Mouse (Mus musculus) stomach, embryonic 16.5 days (tissue): ENCODE measurements at regions not wholly inside any gene's neighbourhood (a gene's known extent, or its start where the extent isn't known, plus 50 kb on each side); places are given as distances from the start of the nearest gene placed in this dataset.

Experiments
- ATAC-seq: fragments of 200-750 bp; cut with Nextera tagmentation; 2 replicates; pipeline ENCODE4 v1.8.0; 2017; ENCODE audit warnings: moderate number of reproducible peaks, moderate TSS enrichment; ENCODE audit not compliant: insufficient read depth, low FRiP score
- H3K27ac ChIP-seq: fragments of 300-500 bp; sonication (generic); 2 replicates; pipeline ENCODE4 v1.5.1; 2014; ENCODE audit warnings: low read length
- H3K27me3 ChIP-seq: fragments of 300-500 bp; sonication (generic); 2 replicates; pipeline ENCODE4 v1.6.1; 2014; ENCODE audit warnings: low read length, control low read depth, mixed read lengths; ENCODE audit not compliant: control insufficient read depth, insufficient read depth
- H3K36me3 ChIP-seq: fragments of 300-500 bp; sonication (generic); 2 replicates; pipeline ENCODE4 v1.6.1; 2014; ENCODE audit warnings: low read length; ENCODE audit not compliant: control insufficient read depth, insufficient read depth
- H3K4me1 ChIP-seq: fragments of 300-500 bp; sonication (generic); 2 replicates; pipeline ENCODE4 v1.6.1; 2014; ENCODE audit warnings: low read length, control low read depth, mixed read lengths; ENCODE audit not compliant: control insufficient read depth, insufficient read depth
- H3K4me2 ChIP-seq: fragments of 300-500 bp; sonication (generic); 2 replicates; pipeline ENCODE4 v1.6.1; 2014; ENCODE audit warnings: low read depth, low read length, mixed read lengths
- H3K4me3 ChIP-seq: fragments of 300-500 bp; sonication (generic); replicated peaks from 2 replicates; pipeline ENCODE4 v1.5.1; 2014; ENCODE audit warnings: mild to moderate bottlenecking, low read length
- H3K9ac ChIP-seq: fragments of 300-500 bp; sonication (generic); 2 replicates; pipeline ENCODE4 v1.6.1; 2014; ENCODE audit warnings: low read length
- H3K9me3 ChIP-seq: fragments of 300-500 bp; sonication (generic); replicated peaks from 2 replicates; pipeline ENCODE4 v1.6.1; 2016; ENCODE audit warnings: low read length, control low read depth; ENCODE audit not compliant: control insufficient read depth
- WGBS: fragments of 180-500 bp; shearing (Covaris S2); extraction: QIAGEN DNeasy Blood & Tissue Kit; methylation state at CpG from one replicate; pipeline ENCODE4 v1.1.7; 2014; 5-methylcytosine and 5-hydroxymethylcytosine counted together

DNA sequence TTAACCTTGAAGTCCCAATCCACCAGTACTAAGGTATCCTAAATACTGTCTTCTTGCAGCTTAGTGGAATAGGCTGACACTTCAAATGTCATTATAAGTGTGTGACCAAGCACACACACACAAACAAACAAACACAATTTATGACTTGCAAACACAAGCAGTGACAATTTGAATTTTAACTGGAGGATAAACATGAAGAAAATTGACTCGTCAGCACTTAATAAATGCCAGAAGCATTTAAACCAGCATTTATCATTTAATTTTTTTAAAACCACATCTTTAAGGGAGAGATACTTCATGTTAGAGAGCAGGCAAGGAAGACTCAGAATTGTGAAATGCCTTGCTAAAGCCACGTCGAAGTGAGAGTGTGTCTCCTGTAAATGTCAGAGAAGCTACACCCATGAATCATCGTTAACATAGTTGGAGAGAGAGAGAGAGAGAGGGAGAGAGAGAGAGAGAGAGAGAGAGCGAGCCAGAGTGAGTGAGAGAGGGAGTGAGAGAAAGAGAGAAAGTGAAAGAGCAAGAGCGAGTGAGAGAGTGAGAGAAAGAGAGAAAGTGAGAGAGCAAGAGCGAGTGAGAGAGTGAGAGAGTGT lies 149.4 kb upstream of the Cdkn2b start:
- Histone ChIP-seq H3K36me3 (no peaks in the 10 kb centered on the region), H3K9me3 (no peaks in the 10 kb centered on the region), H3K4me1 (no peaks in the 10 kb centered on the region), H3K27ac (no peak overlapping the region), H3K4me3 (no peak overlapping the region), H3K27me3 (no peaks in the 10 kb centered on the region), H3K9ac (no peak overlapping the region), H3K4me2 (no peak overlapping the region)
- 56% methylated on average over 7 of the region's 7 CpGs for WGBS
- ATAC-seq: no peak

DNA sequence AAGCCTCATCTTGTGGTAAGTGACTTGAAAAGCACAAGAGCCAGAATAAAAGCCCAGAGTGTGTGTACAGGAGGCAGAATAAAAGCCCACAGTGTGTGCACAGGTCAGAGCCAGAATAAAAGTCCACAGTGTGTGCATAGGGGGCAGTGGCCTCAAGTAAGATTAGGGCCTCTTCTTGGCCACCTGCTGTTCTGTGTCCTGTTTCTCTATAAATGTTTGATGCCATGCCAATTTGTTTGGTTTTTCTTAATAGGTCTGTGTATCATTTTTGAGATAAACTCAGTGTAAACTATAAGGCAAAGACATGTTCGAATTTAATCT lies 148.5 kb upstream of the Cdkn2b start:
- no peaks in the 10 kb centered on the region for H3K36me3 ChIP-seq
- ATAC-seq: no peak
- H3K27me3 ChIP-seq: no peaks in the 10 kb centered on the region
- H3K9me3 ChIP-seq: no peaks in the 10 kb centered on the region
- H3K4me3 ChIP-seq: no peak overlapping the region
- no peak overlapping the region for H3K4me2 ChIP-seq
- WGBS: 63% methylated on average over 1 of the region's 1 CpGs
- no peak overlapping the region for H3K9ac ChIP-seq
- no peaks in the 10 kb centered on the region for H3K4me1 ChIP-seq
- H3K27ac ChIP-seq: no peak overlapping the region

DNA sequence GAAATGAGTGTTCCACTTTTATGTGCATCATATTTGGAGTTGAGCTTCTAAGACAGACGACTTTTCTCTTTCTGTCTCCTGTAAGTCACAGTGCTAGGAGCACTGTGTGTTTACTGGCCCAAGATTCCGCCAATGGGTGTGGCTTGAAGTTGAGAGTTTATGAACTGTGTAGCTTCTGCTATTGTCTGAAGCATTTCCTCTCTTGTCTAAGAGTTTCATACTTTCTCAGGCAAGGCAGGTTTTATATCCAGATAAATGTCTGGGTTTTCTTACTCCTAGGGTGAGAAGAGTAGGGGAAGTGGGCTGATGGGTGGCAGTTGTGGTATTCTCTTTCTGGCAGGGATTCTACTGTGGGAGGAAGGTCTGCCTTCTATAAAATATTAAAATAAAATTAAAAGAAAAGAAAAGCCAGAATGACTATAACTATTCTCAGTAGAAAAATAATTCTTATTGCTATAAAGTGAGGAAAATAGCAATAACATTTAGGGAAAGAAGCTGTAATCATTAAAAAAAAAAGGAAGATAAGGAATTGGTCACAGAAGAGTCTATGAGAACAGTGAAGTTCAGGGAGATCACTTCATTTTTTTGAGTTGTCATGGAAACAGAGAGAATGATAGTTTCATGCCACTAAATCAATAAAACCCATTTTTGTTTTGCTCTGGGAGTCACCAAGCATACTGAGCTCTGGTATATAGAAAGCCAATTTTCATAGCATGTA lies 147.9 kb upstream of the Cdkn2b start:
- Histone ChIP-seq H3K4me2 (no peak overlapping the region), H3K27ac (no peak overlapping the region), H3K9me3 (no peaks in the 10 kb centered on the region), H3K4me1 (no peaks in the 10 kb centered on the region), H3K4me3 (no peak overlapping the region), H3K36me3 (no peaks in the 10 kb centered on the region), H3K9ac (no peak overlapping the region), H3K27me3 (no peaks in the 10 kb centered on the region)
- ATAC-seq: no peak
- 56% methylated on average over 2 of the region's 2 CpGs for WGBS

DNA sequence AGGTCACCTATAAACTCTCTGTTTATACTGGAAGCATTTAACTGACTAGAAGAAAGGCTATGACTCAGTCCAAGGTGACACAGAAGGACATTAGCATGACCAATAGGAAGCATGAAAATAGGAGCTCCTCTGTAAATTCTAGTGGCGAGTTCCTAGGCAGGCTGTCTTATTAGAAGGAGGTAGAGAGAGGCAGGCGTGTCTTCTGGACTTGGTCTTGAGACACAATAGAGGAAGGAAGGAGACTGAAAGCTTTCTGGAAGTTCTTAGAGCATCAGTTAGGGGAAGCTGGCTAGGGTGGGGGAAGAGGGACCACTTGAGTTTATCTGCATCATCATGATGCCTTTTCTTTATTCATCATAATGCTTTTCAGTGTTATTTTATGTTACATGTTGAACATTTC lies 147.0 kb upstream of the Cdkn2b start:
- ATAC-seq: no peak
- H3K9me3 ChIP-seq: no peaks in the 10 kb centered on the region
- no peak overlapping the region for H3K9ac ChIP-seq
- H3K4me2 ChIP-seq: no peak overlapping the region
- H3K36me3 ChIP-seq: no peaks in the 10 kb centered on the region
- no peaks in the 10 kb centered on the region for H3K4me1 ChIP-seq
- H3K27ac ChIP-seq: no peak overlapping the region
- WGBS: 83% methylated on average over 2 of the region's 2 CpGs
- no peak overlapping the region for H3K4me3 ChIP-seq
- no peaks in the 10 kb centered on the region for H3K27me3 ChIP-seq

DNA sequence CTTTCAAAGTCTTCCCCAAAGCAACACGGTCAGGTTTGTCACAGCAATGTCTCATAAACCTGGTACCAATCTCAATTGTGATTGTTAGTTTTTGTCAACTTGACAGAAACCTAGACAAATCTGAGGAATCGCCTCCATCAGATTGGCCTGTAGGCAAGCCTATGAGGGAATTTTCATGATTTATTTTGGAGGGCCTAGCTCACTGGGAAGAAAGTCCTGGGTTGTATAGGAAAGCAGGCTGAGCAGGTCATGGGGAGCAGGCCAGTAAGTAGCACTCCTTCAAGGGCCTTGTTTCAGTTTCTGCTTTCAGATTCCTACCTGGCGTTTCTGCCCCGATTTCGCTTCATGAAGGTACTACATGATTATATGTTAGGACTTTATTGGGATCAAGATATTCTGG lies 144.1 kb upstream of the Cdkn2b start:
- WGBS: 93% methylated on average over 5 of the region's 5 CpGs
- no peaks in the 10 kb centered on the region for H3K9me3 ChIP-seq
- no peak overlapping the region for H3K9ac ChIP-seq
- no peaks in the 10 kb centered on the region for H3K36me3 ChIP-seq
- H3K4me1 ChIP-seq: no peaks in the 10 kb centered on the region
- H3K27ac ChIP-seq: no peak overlapping the region
- H3K4me2 ChIP-seq: no peak overlapping the region
- H3K4me3 ChIP-seq: no peak overlapping the region
- no peak for ATAC-seq
- H3K27me3 ChIP-seq: no peaks in the 10 kb centered on the region

DNA sequence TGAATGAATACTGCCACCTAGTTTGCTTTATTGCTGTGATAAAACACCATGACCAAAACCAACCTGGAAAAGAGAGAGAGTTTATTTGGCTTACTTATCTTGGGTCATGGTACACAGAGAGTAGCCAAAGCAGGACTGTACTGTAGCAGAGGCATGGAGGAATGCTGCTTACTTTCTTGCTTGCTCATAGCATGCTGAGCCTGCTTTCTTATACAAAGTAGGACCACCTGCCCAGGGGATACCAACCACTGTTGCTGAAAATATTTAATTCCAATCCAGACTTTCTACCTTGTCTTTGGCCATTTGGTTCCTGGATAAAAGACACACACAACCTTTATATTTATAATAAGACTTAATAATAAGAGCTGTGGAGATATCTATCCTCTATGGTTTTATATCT lies 142.2 kb upstream of the Cdkn2b start:
- Histone ChIP-seq H3K4me1 (no peaks in the 10 kb centered on the region), H3K9ac (no peak overlapping the region), H3K27ac (no peak overlapping the region), H3K36me3 (no peaks in the 10 kb centered on the region), H3K9me3 (no peaks in the 10 kb centered on the region), H3K27me3 (no peaks in the 10 kb centered on the region), H3K4me2 (no peak overlapping the region), H3K4me3 (no peak overlapping the region)
- no peak for ATAC-seq

DNA sequence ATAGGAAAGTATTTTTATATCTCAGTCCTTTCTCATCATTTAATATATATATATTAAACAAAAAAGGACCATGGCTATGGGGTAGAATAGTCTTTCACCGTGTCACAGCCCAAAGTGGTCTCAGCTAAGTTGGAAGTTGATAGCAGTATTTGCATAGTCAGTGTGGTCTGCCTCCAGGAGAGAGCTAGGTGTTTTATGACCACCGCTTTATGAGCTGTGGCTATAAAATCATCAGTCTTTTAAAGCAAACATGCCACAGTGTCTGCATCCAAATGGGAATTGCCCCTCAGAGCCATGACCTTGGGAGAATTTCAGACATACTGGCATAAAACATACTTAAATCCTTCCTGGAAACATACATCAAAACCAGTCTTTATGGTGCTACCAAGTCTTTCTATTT lies 140.9 kb upstream of the Cdkn2b start:
- no peaks in the 10 kb centered on the region for H3K36me3 ChIP-seq
- ATAC-seq: no peak
- no peaks in the 10 kb centered on the region for H3K9me3 ChIP-seq
- H3K27me3 ChIP-seq: no peaks in the 10 kb centered on the region
- H3K4me2 ChIP-seq: no peak overlapping the region
- H3K4me1 ChIP-seq: no peaks in the 10 kb centered on the region
- no peak overlapping the region for H3K9ac ChIP-seq
- H3K27ac ChIP-seq: no peak overlapping the region
- WGBS: 41% methylated on average over 2 of the region's 2 CpGs
- H3K4me3 ChIP-seq: no peak overlapping the region

DNA sequence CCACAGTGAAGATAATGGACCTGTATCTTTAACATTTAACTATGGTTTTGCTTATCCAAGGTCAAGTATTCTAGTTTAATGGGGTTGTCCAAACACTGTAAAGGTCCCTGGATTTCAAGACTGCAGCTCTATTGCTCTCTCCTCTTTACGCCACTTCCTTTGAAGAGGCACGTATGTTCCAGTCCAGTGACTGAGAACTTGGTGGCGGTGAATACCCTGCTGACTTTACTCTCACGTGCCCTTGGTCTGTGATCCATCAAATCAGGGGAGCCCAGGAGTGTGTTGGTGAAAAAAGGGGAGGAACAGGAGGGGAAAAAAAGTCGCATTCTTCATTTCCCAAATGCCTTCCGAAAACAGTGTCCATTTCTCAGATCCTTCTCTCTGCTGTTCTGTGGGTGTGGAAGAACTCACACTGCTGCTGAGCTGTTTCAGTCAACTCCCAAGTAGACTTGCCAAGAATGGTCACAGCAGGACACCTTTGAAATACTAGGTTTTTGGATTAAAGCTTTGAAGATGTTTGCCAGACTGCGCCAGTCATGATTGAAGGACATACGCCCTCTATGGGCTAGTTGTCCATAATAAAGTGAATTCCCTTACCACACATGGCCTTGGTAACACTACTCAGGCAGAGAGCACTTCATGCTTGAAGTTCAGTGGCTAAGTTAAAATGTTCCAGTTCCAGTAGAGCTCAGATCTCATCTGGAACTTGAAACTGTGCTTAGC lies 136.1 kb upstream of the Cdkn2b start:
- ATAC-seq: no peak
- Histone ChIP-seq H3K27ac (no peak overlapping the region), H3K4me3 (no peak overlapping the region), H3K4me2 (no peak overlapping the region), H3K4me1 (peaks cover 6% of the 10 kb centered on the region; the same call in 1 of the 2 replicates), H3K27me3 (no peaks in the 10 kb centered on the region), H3K9me3 (no peaks in the 10 kb centered on the region), H3K9ac (no peak overlapping the region), H3K36me3 (no peaks in the 10 kb centered on the region)
- 65% methylated on average over 8 of the region's 8 CpGs for WGBS

DNA sequence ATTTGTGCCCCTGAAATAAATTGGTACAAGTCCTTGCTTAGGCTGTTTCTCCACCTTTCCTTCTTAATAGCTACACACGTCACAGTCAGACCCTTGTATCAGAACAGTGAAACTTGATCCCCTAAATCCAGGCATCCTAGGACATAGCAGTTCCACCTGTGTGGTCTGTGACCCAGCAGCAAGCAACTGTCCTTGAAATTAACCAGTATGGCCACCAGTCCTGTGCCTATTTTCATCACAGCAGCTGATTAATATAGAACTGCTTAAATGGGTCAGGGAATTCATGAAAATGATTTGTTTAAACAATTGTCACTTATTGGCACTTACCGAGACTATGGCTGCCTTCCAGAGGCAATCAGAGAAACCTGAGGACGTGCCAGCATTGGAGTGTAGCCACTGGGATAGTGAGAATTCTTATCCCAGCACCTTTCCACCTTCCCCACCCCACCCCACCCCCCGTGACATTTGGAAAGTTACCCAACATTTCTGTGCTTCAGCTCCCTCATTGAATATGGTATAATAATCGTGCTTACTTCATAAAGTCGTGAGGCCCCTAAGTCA lies 135.4 kb upstream of the Cdkn2b start:
- Histone ChIP-seq H3K27ac (no peak overlapping the region), H3K4me2 (no peak overlapping the region), H3K9me3 (no peaks in the 10 kb centered on the region), H3K36me3 (no peaks in the 10 kb centered on the region), H3K9ac (no peak overlapping the region), H3K4me1 (peaks cover 6% of the 10 kb centered on the region; the same call in 1 of the 2 replicates), H3K27me3 (no peaks in the 10 kb centered on the region), H3K4me3 (no peak overlapping the region)
- no peak for ATAC-seq
- 50% methylated on average over 6 of the region's 6 CpGs for WGBS
